Mouse (Mus musculus) cerebellum, adult 11 months (tissue): ENCODE results near the gene Hspa12b.
A peak's percentile ranks its signal among the peaks of the same experiment; 100 is the strongest.
"Not testable (repeated sequence)": the region's sequence is repeated elsewhere in the genome, so short reads cannot be mapped to it uniquely, and the experiment has no call there.

Source experiments
- DNase-seq: peaks from one replicate; pipeline ENCODE4 v3.0.0; 2022

Gene Hspa12b

GRCm38 (mm10) chr2:131127161-131127730 lies at the start of gene Hspa12b:
TSS of gene Hspa12b (plus strand) at chr2:131127280.
- no peak for DNase-seq

GRCm38 (mm10) chr2:131080507-131080906 lies 46.6 kb upstream of the Hspa12b start:
- DNase-seq = no peak

- no peak for DNase-seq
Measured at GRCm38 (mm10) chr2:131084206-131084605, 42.9 kb upstream of the Hspa12b start.

- DNase-seq = no peak
Measured at GRCm38 (mm10) chr2:131086667-131087390, 40.3 kb upstream of the Hspa12b start, which contains the start of gene Siglec1. TSS of gene Siglec1 (minus strand) at chr2:131086765.

- DNase-seq = no peak
Measured at GRCm38 (mm10) chr2:131088581-131088980, 38.5 kb upstream of the Hspa12b start.

- no peak for DNase-seq
Measured at GRCm38 (mm10) chr2:131089634-131090033, 37.4 kb upstream of the Hspa12b start.

GRCm38 (mm10) chr2:131090852-131091251 lies 36.2 kb upstream of the Hspa12b start:
- DNase-seq = no peak

- DNase-seq = no peak
Measured at GRCm38 (mm10) chr2:131093577-131093976, 33.5 kb upstream of the Hspa12b start.

- DNase-seq = peak; percentile 51
Measured at GRCm38 (mm10) chr2:131094823-131095222, 32.3 kb upstream of the Hspa12b start.

- DNase-seq = no peak
Measured at GRCm38 (mm10) chr2:131096101-131096795, 30.8 kb upstream of the Hspa12b start.

- DNase-seq = no peak
Measured at GRCm38 (mm10) chr2:131097087-131097486, 30.0 kb upstream of the Hspa12b start.

GRCm38 (mm10) chr2:131101530-131101929 lies 25.6 kb upstream of the Hspa12b start:
- DNase-seq = no peak

- no peak for DNase-seq
Measured at GRCm38 (mm10) chr2:131104021-131104420, 23.1 kb upstream of the Hspa12b start.

- not testable (repeated sequence) for DNase-seq
Measured at GRCm38 (mm10) chr2:131105061-131105460, 22.0 kb upstream of the Hspa12b start.

- DNase-seq = no peak
Measured at GRCm38 (mm10) chr2:131105989-131106388, 21.1 kb upstream of the Hspa12b start.

GRCm38 (mm10) chr2:131118968-131119574 lies 8.0 kb upstream of the Hspa12b start:
- DNase-seq = no peak

- no peak for DNase-seq
Measured at GRCm38 (mm10) chr2:131124166-131124565, 2.9 kb upstream of the Hspa12b start.

- no peak for DNase-seq
Measured at GRCm38 (mm10) chr2:131125157-131125963, 1.7 kb upstream of the Hspa12b start.

- DNase-seq = no peak
Measured at GRCm38 (mm10) chr2:131125964-131126815, 890 bp upstream of the Hspa12b start.

GRCm38 (mm10) chr2:131128211-131128610 lies 1.1 kb downstream of the Hspa12b start:
- no peak for DNase-seq

GRCm38 (mm10) chr2:131128636-131129157 lies 1.6 kb downstream of the Hspa12b start:
- no peak for DNase-seq
